9 mouse cellular contexts compared by ENCODE assay signal in genomic region chr2:178885686-178886085, GRCm38 (mm10).
DNase-seq lines count a peak whose midpoint lies in the region; ATAC-seq and TF ChIP-seq lines count a peak whose summit lies in the region.
"Had no signal": no experiment of that assay in that cellular context is flagged by ENCODE, and none has a peak within 500 bp of the region (broad histone marks: within the 10 kb centered on the region; RNA-seq: fewer than 3 reads in every experiment).

No protein-coding gene starts in this region.

- no peak overlapping the region for H3K27ac ChIP-seq in liver, postnatal 0 days (ENCODE audit: low read depth)
- H3K27ac ChIP-seq in liver, embryonic 12.5 days: no peak overlapping the region

- H3K4me1 ChIP-seq in liver, postnatal 0 days (ENCODE audit: insufficient read depth): no peaks in the 10 kb centered on the region
- no peaks in the 10 kb centered on the region for H3K4me1 ChIP-seq in liver, embryonic 12.5 days

- peak; percentile 12 to 20 for DNase-seq in frontal cortex, postnatal 36 days (ENCODE audit: low spot score in 2 of 2)
- DNase-seq in frontal cortex, postnatal 10 days (ENCODE audit: low spot score in 2 of 2): no peak
- no peak for DNase-seq in liver, postnatal 0 days
- DNase-seq in adrenal gland, postnatal 10 days: peak; percentile 46
- peak; percentile 4 for DNase-seq in kidney, postnatal 14 days
- peak; percentile 49 for DNase-seq in testis, postnatal 10 days (ENCODE audit: low spot score)
- DNase-seq in gastrocnemius, postnatal 4 days (ENCODE audit: low spot score in 2 of 2): no peak

- no peak for ATAC-seq in liver, postnatal 0 days
- ATAC-seq in liver, embryonic 12.5 days: no peak

- no peak overlapping the region for H3K4me2 ChIP-seq in liver, postnatal 0 days (ENCODE audit: low read depth, low read length)
- H3K4me2 ChIP-seq in liver, embryonic 12.5 days: no peak overlapping the region

- 34% methylated on average over 5 of the region's 5 CpGs for WGBS in liver, postnatal 0 days (ENCODE audit: insufficient replicate concordance)
- WGBS in liver, embryonic 12.5 days (ENCODE audit: insufficient replicate concordance): 38% methylated on average over 5 of the region's 5 CpGs

- no peaks in the 10 kb centered on the region for H3K9me3 ChIP-seq in liver, postnatal 0 days (ENCODE audit: low read length)
- H3K9me3 ChIP-seq in liver, embryonic 12.5 days (replicated peaks): no peaks in the 10 kb centered on the region

- TF ChIP-seq CTCF in liver, postnatal 0 days (IDR thresholded peaks at IDR 0.05; ENCODE audit: low read depth): peak; percentile 61

- TF ChIP-seq EP300 in liver, postnatal 0 days (IDR thresholded peaks at IDR 0.05; ENCODE audit: low read depth): no peak

- no peak overlapping the region for H3K9ac ChIP-seq in liver, postnatal 0 days (replicated peaks)
- H3K9ac ChIP-seq in liver, embryonic 12.5 days: no peak overlapping the region

- no peak overlapping the region for H3K4me3 ChIP-seq in liver, postnatal 0 days (ENCODE audit: low read depth, low read length)
- H3K4me3 ChIP-seq in liver, embryonic 12.5 days: no peak overlapping the region

- no peaks in the 10 kb centered on the region for H3K36me3 ChIP-seq in liver, postnatal 0 days (replicated peaks; ENCODE audit: insufficient read depth, low read length)
- no peaks in the 10 kb centered on the region for H3K36me3 ChIP-seq in liver, embryonic 12.5 days

- H3K27me3 ChIP-seq in liver, postnatal 0 days (ENCODE audit: insufficient read depth, low read length): no peaks in the 10 kb centered on the region
- H3K27me3 ChIP-seq in liver, embryonic 12.5 days (replicated peaks): no peaks in the 10 kb centered on the region
- H3K27me3 ChIP-seq: CH12.LX had no signal

Comparison
In these comparisons a context has a peak if more than half of its experiments do, and no peak if none do; other contexts are left out.
1. DNase-seq: peak in frontal cortex, postnatal 36 days (2 of 2), adrenal gland, postnatal 10 days (single experiment), kidney, postnatal 14 days (single experiment) and testis, postnatal 10 days (single experiment); none in frontal cortex, postnatal 10 days (0 of 2), liver, postnatal 0 days (single experiment) and gastrocnemius, postnatal 4 days (0 of 2).